ENCODE assay signal across 8 mouse cellular contexts in the genomic region with DNA sequence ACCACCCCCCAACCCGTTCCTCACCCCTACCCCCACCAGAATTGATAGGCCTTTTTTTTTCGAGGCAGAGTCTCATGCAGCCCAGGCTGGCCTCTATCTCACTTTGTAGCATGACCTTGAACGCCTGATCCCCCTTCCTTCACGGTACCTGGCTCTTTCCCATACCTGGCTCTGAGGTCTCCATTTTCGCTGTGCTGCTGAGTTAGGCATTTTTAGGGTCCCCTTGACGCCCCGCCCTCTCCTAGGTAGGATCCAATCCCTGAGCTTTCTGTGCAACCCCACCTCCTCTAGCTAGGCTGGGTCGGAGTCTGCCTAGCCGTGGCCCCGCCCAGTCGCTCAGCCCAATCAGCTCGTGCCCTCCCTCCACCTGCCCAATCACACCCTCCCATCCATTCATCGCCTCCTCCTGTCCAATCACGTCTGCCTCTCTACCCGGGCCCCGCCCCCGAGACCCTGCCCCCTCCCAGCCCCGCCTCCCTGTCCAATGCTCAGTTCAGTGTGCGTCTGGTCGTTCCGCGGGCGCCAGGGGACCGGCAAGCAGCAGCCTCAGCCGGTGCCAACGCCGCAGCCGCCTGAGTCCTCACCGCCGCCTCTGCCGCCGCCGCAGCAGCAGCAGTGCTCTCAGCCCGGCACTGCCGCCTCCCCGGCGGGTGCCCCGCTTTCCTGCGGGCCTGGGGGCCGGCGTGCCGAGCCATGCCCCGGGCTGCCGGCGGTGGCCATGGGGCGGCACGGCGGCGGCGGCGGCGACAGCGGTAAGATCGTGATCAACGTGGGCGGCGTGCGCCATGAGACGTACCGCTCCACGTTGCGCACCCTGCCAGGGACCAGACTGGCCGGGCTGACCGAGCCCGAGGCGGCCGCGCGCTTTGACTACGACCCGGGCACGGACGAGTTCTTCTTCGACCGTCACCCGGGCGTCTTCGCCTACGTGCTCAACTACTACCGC. TPM values are rescaled to one million over a fixed set of nuclear protein-coding genes. Genes with fewer than 3 reads are reported as not detected.
A peak's percentile ranks its signal among the peaks of the same experiment; 100 is the strongest.
DNase-seq lines count a peak whose midpoint lies in the region; ATAC-seq and TF ChIP-seq lines count a peak whose summit lies in the region.

A gene (plus strand): TSS at position 263 of the 946 bp plus-strand sequence.

- WGBS in heart, embryonic 12.5 days, result under 1% methylated on average over 80 of the region's 80 CpGs
- under 1% methylated on average over 73 of the region's 80 CpGs for WGBS in kidney, embryonic 16.5 days
- WGBS in limb, embryonic 15.5 days, result under 1% methylated on average over 70 of the region's 80 CpGs
- under 1% methylated on average over 78 of the region's 80 CpGs for WGBS in midbrain, postnatal 0 days
- 1% methylated on average over 80 of the region's 80 CpGs for WGBS in spleen, adult 2 months

- H3K4me2 ChIP-seq in heart, embryonic 12.5 days, result peak within 1 kb of the TSS; percentile 91
- H3K4me2 ChIP-seq in kidney, embryonic 16.5 days (replicated peaks; ENCODE audit: low read depth, low read length), result peak within 1 kb of the TSS; percentile 99
- H3K4me2 ChIP-seq in limb, embryonic 15.5 days, result peak within 1 kb of the TSS; percentile 99
- peak within 1 kb of the TSS; percentile 91 for H3K4me2 ChIP-seq in midbrain, postnatal 0 days (ENCODE audit: low read depth, low read length, poor library complexity, severe bottlenecking)

- H3K9me3 ChIP-seq in heart, embryonic 12.5 days (replicated peaks), result no peaks in the 10 kb centered on the region
- H3K9me3 ChIP-seq in kidney, embryonic 16.5 days (ENCODE audit: low read length), result no peaks in the 10 kb centered on the region
- H3K9me3 ChIP-seq in limb, embryonic 15.5 days, result no peaks in the 10 kb centered on the region
- H3K9me3 ChIP-seq in midbrain, postnatal 0 days (ENCODE audit: low read length), result no peaks in the 10 kb centered on the region

- TF ChIP-seq CTCF in midbrain, postnatal 0 days (IDR thresholded peaks at IDR 0.05), result no peak
- TF ChIP-seq CTCF in spleen, adult 2 months (IDR thresholded peaks at IDR 0.05; ENCODE audit: extremely low read depth, insufficient read depth, insufficient read length, insufficient replicate concordance), result no peak

- peaks cover 2% of the 10 kb centered on the region for H3K4me1 ChIP-seq in brown adipose tissue, adult 24 weeks (ENCODE audit: control insufficient read depth, insufficient read depth, insufficient read length, low read length)
- H3K4me1 ChIP-seq in heart, embryonic 12.5 days (replicated peaks), result peaks cover 33% of the 10 kb centered on the region
- H3K4me1 ChIP-seq in kidney, embryonic 16.5 days (ENCODE audit: insufficient read depth, low read length), result peaks cover 32% of the 10 kb centered on the region
- peaks cover 53% of the 10 kb centered on the region for H3K4me1 ChIP-seq in limb, embryonic 15.5 days
- H3K4me1 ChIP-seq in midbrain, postnatal 0 days (ENCODE audit: insufficient read depth, low read length), result peaks cover 22% of the 10 kb centered on the region
- H3K4me1 ChIP-seq in spleen, adult 2 months (ENCODE audit: control insufficient read depth, insufficient read depth, insufficient read length), result peaks cover 28% of the 10 kb centered on the region

- H3K27ac ChIP-seq in brown adipose tissue, adult 24 weeks (replicated peaks; ENCODE audit: low read depth, low read length), result no peak within 1 kb of the TSS
- H3K27ac ChIP-seq in heart, embryonic 12.5 days (ENCODE audit: poor library complexity, severe bottlenecking), result no peak within 1 kb of the TSS
- H3K27ac ChIP-seq in kidney, embryonic 16.5 days (ENCODE audit: low read length), result no peak within 1 kb of the TSS
- H3K27ac ChIP-seq in limb, embryonic 15.5 days, result no peak within 1 kb of the TSS
- H3K27ac ChIP-seq in midbrain, postnatal 0 days (ENCODE audit: low read depth, low read length), result peak within 1 kb of the TSS; percentile 78
- no peak within 1 kb of the TSS for H3K27ac ChIP-seq in spleen, adult 2 months (ENCODE audit: insufficient read depth, low read length)

- TF ChIP-seq POLR2A in spleen, adult 2 months (IDR thresholded peaks at IDR 0.05; ENCODE audit: low read depth, low read length), result peak; percentile 68

- DNase-seq in A20 (ENCODE audit: low read depth, low spot score), result peak; percentile 98
- DNase-seq in fat pad, adult 2 months (ENCODE audit: extremely low read depth, low read depth, low spot score), result peak; percentile 36
- DNase-seq in midbrain, postnatal 0 days (ENCODE audit: low spot score), result peak; percentile 98
- peak; percentile 87 to 92 for DNase-seq in spleen, adult 2 months (ENCODE audit: low read depth in 1 of 2, low spot score in 2 of 2)

- H3K27me3 ChIP-seq in heart, embryonic 12.5 days (replicated peaks), result peaks cover 86% of the 10 kb centered on the region
- peaks cover 84% of the 10 kb centered on the region for H3K27me3 ChIP-seq in kidney, embryonic 16.5 days (ENCODE audit: insufficient read depth, low read length)
- H3K27me3 ChIP-seq in limb, embryonic 15.5 days, result peaks cover 84% of the 10 kb centered on the region
- no peaks in the 10 kb centered on the region for H3K27me3 ChIP-seq in midbrain, postnatal 0 days (ENCODE audit: insufficient read depth, low read length)
- peaks cover 14% of the 10 kb centered on the region for H3K27me3 ChIP-seq in spleen, adult 2 months (ENCODE audit: control insufficient read depth, insufficient read depth, low read length)

- peak within 1 kb of the TSS; percentile 65 for H3K9ac ChIP-seq in heart, embryonic 12.5 days
- peak within 1 kb of the TSS; percentile 60 for H3K9ac ChIP-seq in kidney, embryonic 16.5 days (replicated peaks; ENCODE audit: low read length)
- peak within 1 kb of the TSS; percentile 37; the same call in 1 of the 2 replicates for H3K9ac ChIP-seq in limb, embryonic 15.5 days
- H3K9ac ChIP-seq in midbrain, postnatal 0 days (replicated peaks; ENCODE audit: low read length, poor library complexity, severe bottlenecking), result peak within 1 kb of the TSS; percentile 70

- H3K4me3 ChIP-seq in brown adipose tissue, adult 24 weeks (ENCODE audit: insufficient read depth, low read depth, low read length), result peak within 1 kb of the TSS; percentile 29
- peak within 1 kb of the TSS; percentile 57 for H3K4me3 ChIP-seq in heart, embryonic 12.5 days
- H3K4me3 ChIP-seq in kidney, embryonic 16.5 days (ENCODE audit: low read length), result peak within 1 kb of the TSS; percentile 57
- H3K4me3 ChIP-seq in limb, embryonic 15.5 days, result peak within 1 kb of the TSS; percentile 57
- peak within 1 kb of the TSS; percentile 70 for H3K4me3 ChIP-seq in midbrain, postnatal 0 days (ENCODE audit: low read depth, low read length)
- peak within 1 kb of the TSS; percentile 56 for H3K4me3 ChIP-seq in spleen, adult 2 months (ENCODE audit: extremely low read depth, insufficient read depth, insufficient read length)

- peak; percentile 89 for ATAC-seq in heart, embryonic 12.5 days (ENCODE audit: insufficient number of reproducible peaks, low FRiP score)
- ATAC-seq in kidney, embryonic 16.5 days (ENCODE audit: low FRiP score, low TSS enrichment), result peak; percentile 93
- peak; percentile 93 for ATAC-seq in limb, embryonic 15.5 days (ENCODE audit: insufficient number of reproducible peaks, low FRiP score, low TSS enrichment, low read depth)
- ATAC-seq in midbrain, postnatal 0 days (ENCODE audit: low FRiP score), result peak; percentile 92

- no peaks in the 10 kb centered on the region for H3K36me3 ChIP-seq in heart, embryonic 12.5 days
- H3K36me3 ChIP-seq in kidney, embryonic 16.5 days (ENCODE audit: insufficient read depth, low read length), result no peaks in the 10 kb centered on the region
- H3K36me3 ChIP-seq in limb, embryonic 15.5 days, result no peaks in the 10 kb centered on the region
- H3K36me3 ChIP-seq in midbrain, postnatal 0 days (ENCODE audit: insufficient read depth, low read length), result peaks cover 2% of the 10 kb centered on the region; the same call in 1 of the 2 replicates
- no peaks in the 10 kb centered on the region for H3K36me3 ChIP-seq in spleen, adult 2 months (ENCODE audit: control insufficient read depth, insufficient read depth, low read length)

RNA-seq across cellular contexts. Expression of the gene that starts here (rescaled TPM):
- 0.83 TPM in 1 of 2 replicates, not detected in the other for polyA plus RNA-seq in brown adipose tissue, adult 24 weeks (2012; ENCODE audit: insufficient read depth, insufficient read length, missing spikeins)
- polyA plus RNA-seq in heart, embryonic 12.5 days (2016; fragmentation: Nextera tagmentation; extraction: Ambion mirVana), result 0.15 and 0.17 TPM in 2 replicates
- polyA plus RNA-seq in kidney, embryonic 16.5 days (2015; fragmentation: Nextera tagmentation; extraction: Ambion mirVana), result 0.11 and 0.14 TPM in 2 replicates
- polyA plus RNA-seq in limb, embryonic 15.5 days (2015; fragmentation: Nextera tagmentation; extraction: Ambion mirVana), result 0.16 and 0.20 TPM in 2 replicates
- total RNA-seq in midbrain, postnatal 0 days (2014; rRNA removed), result 17.2 and 25.4 TPM in 2 replicates
- 6.2 and 6.6 TPM in 2 replicates for polyA plus RNA-seq in midbrain, postnatal 0 days (2015; fragmentation: Nextera tagmentation; extraction: Ambion mirVana)
- 3.5 and 4.2 TPM in 2 replicates for polyA plus RNA-seq in spleen, adult 2 months (2012; rRNA removed)

Comparison
In these comparisons a context has a peak if more than half of its experiments do, and no peak if none do; other contexts are left out.
1. Peak in ATAC-seq, H3K4me3 ChIP-seq, H3K9ac ChIP-seq and H3K4me2 ChIP-seq in heart, embryonic 12.5 days; RNA of the gene not detected or under 1 TPM.
2. Peak in ATAC-seq, H3K4me3 ChIP-seq, H3K9ac ChIP-seq and H3K4me2 ChIP-seq in kidney, embryonic 16.5 days; RNA of the gene not detected or under 1 TPM.
3. Peak in ATAC-seq, H3K4me3 ChIP-seq, H3K9ac ChIP-seq and H3K4me2 ChIP-seq in limb, embryonic 15.5 days; RNA of the gene not detected or under 1 TPM.
4. DNase-seq: peak in every context shown above with its lines; median percentile 98 in A20; 98 in midbrain, postnatal 0 days; 90 in spleen, adult 2 months; 36 in fat pad, adult 2 months.